In the genomic region with DNA sequence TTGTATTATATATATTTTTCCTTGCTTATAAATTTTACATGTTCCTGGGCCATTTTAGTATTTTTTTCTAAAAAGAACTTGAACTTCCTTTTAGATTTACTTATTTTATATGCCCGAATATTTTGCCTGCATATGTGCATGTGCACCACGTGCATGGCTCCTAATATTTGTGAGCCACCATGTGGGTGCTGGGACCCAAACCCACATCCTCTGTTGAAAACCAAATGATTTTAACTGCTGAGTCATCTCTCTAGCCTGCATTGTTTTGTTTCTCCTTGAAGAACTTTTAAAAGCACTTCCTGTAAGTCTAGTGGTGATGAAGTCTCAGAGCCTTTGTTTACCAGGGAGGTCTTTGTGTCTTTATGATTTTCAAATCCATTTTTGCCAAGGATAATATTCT, we compare ENCODE assay signal across 32 mouse cellular contexts.
DNase-seq lines count a peak whose midpoint lies in the region; ATAC-seq and TF ChIP-seq lines count a peak whose summit lies in the region.
"Had no signal": no experiment of that assay in that cellular context is flagged by ENCODE, and none has a peak within 500 bp of the region (broad histone marks: within the 10 kb centered on the region; RNA-seq: fewer than 3 reads in every experiment).

No protein-coding gene starts in this region.

- ATAC-seq in inflammation-experienced regulatory T-cells, adult 6 months: peak; percentile 67
- no peak for ATAC-seq in forebrain, embryonic 11.5 days (replicated peaks; ENCODE audit: low FRiP score)
- ATAC-seq in midbrain, embryonic 14.5 days (ENCODE audit: low FRiP score, low TSS enrichment): no peak
- ATAC-seq: forebrain, embryonic 15.5 days; intestine, embryonic 15.5 days; Patski had no signal

- H3K4me2 ChIP-seq in forebrain, embryonic 11.5 days (ENCODE audit: low read depth, low read length, severe bottlenecking): no peak overlapping the region
- H3K4me2 ChIP-seq in midbrain, embryonic 14.5 days (ENCODE audit: low read length): no peak overlapping the region
- H3K4me2 ChIP-seq: forebrain, embryonic 15.5 days; heart, embryonic 13.5 days; hindbrain, embryonic 14.5 days; intestine, embryonic 15.5 days; limb, embryonic 12.5 days; liver, embryonic 15.5 days; lung, embryonic 14.5 days; midbrain, embryonic 11.5 days; neural tube, embryonic 13.5 days had no signal

- H3K27ac ChIP-seq in ES-E14 (ENCODE audit: insufficient read depth, low read depth, low read length, poor library complexity, severe bottlenecking): no peak overlapping the region
- H3K27ac ChIP-seq in forebrain, embryonic 11.5 days (ENCODE audit: low read depth, low read length): no peak overlapping the region
- no peak overlapping the region for H3K27ac ChIP-seq in midbrain, embryonic 14.5 days (replicated peaks; ENCODE audit: low read depth, low read length)
- H3K27ac ChIP-seq: forebrain, embryonic 15.5 days; gastrocnemius, adult 2 months; heart, adult 2 months; heart, embryonic 13.5 days; hindbrain, embryonic 14.5 days; intestine, embryonic 15.5 days; kidney, postnatal 0 days; limb, embryonic 12.5 days; liver, embryonic 15.5 days; neural tube, embryonic 13.5 days; stomach, postnatal 0 days had no signal

- no peaks in the 10 kb centered on the region for H3K9me3 ChIP-seq in ES-E14 (ENCODE audit: control insufficient read depth, insufficient read depth, low read depth, low read length)
- no peaks in the 10 kb centered on the region for H3K9me3 ChIP-seq in forebrain, embryonic 11.5 days (ENCODE audit: control insufficient read depth, low read length)
- H3K9me3 ChIP-seq in midbrain, embryonic 14.5 days (ENCODE audit: control insufficient read depth, low read length): no peaks in the 10 kb centered on the region
- H3K9me3 ChIP-seq: forebrain, embryonic 15.5 days; heart, embryonic 13.5 days; intestine, embryonic 15.5 days; limb, embryonic 12.5 days; liver, embryonic 15.5 days had no signal

- H3K4me3 ChIP-seq in C2C12 (ENCODE audit: insufficient read depth, poor library complexity, severe bottlenecking) (no peak overlapping the region), ES-E14 (ENCODE audit: insufficient read depth in 1 of 2, low read depth in 1 of 2, low read length in 2 of 2, poor library complexity in 1 of 2, severe bottlenecking in 1 of 2) (no peak overlapping the region)
- no peak overlapping the region for H3K4me3 ChIP-seq in forebrain, embryonic 11.5 days (ENCODE audit: low read depth, low read length)
- H3K4me3 ChIP-seq in midbrain, embryonic 14.5 days (replicated peaks; ENCODE audit: low read depth, low read length): no peak overlapping the region
- H3K4me3 ChIP-seq: forebrain, embryonic 15.5 days; gastrocnemius, adult 2 months; heart, adult 2 months; heart, embryonic 13.5 days; intestine, embryonic 15.5 days; limb, embryonic 12.5 days; liver, embryonic 15.5 days; neural tube, embryonic 13.5 days had no signal

- H3K79me2 ChIP-seq in C2C12 (ENCODE audit: control insufficient read depth, insufficient read depth): no peaks in the 10 kb centered on the region

- H3K36me3 ChIP-seq in C2C12 (ENCODE audit: control insufficient read depth, insufficient read depth) (no peaks in the 10 kb centered on the region), ES-E14 (ENCODE audit: control insufficient read depth, insufficient read depth, low read length, poor library complexity, severe bottlenecking) (no peaks in the 10 kb centered on the region)
- no peaks in the 10 kb centered on the region for H3K36me3 ChIP-seq in forebrain, embryonic 11.5 days (ENCODE audit: control insufficient read depth, insufficient read depth, low read length)
- no peaks in the 10 kb centered on the region for H3K36me3 ChIP-seq in midbrain, embryonic 14.5 days (ENCODE audit: control insufficient read depth, insufficient read depth, low read length)
- H3K36me3 ChIP-seq: forebrain, embryonic 15.5 days; G1E; heart, embryonic 13.5 days; intestine, embryonic 15.5 days; limb, embryonic 12.5 days; liver, embryonic 15.5 days; neural tube, embryonic 13.5 days had no signal

- 92% methylated on average over 2 of the region's 2 CpGs for WGBS in forebrain, embryonic 11.5 days
- 94% methylated on average over 2 of the region's 2 CpGs for WGBS in midbrain, embryonic 14.5 days

- H3K27me3 ChIP-seq in C2C12 (ENCODE audit: control insufficient read depth, insufficient read depth, insufficient read length): no peaks in the 10 kb centered on the region
- no peaks in the 10 kb centered on the region for H3K27me3 ChIP-seq in forebrain, embryonic 11.5 days (ENCODE audit: control insufficient read depth, insufficient read depth, low read length)
- no peaks in the 10 kb centered on the region for H3K27me3 ChIP-seq in midbrain, embryonic 14.5 days (ENCODE audit: control insufficient read depth, insufficient read depth, low read length)
- H3K27me3 ChIP-seq: forebrain, embryonic 15.5 days; heart, embryonic 13.5 days; intestine, embryonic 15.5 days; limb, embryonic 12.5 days; liver, embryonic 15.5 days; neural tube, embryonic 13.5 days; Patski had no signal

- DNase-seq in 3T3-L1 (ENCODE audit: low read depth, low spot score): peak; percentile 31
- no peak for DNase-seq in ES-E14 (ENCODE audit: low read depth, low spot score)
- no peak for DNase-seq in forebrain, embryonic 11.5 days (ENCODE audit: low spot score)
- DNase-seq in adrenal gland, postnatal 25 days: no peak
- DNase-seq in midbrain, embryonic 14.5 days: no peak
- DNase-seq in left cerebral cortex, postnatal 14 days (ENCODE audit: low spot score in 2 of 2): no peak
- DNase-seq: adrenal gland, postnatal 36 days; cerebellum, adult 18-20 months; cerebellum, postnatal 14 days; gastrocnemius, adult 2 months; heart, adult 2 months; heart, postnatal 10 days; kidney, adult 8-10 months; kidney, postnatal 4 days; layer of hippocampus, postnatal 36 days; lung, embryonic 14.5 days; right cerebral cortex, postnatal 4 days; thymus, adult 18-20 months had no signal

- intact Hi-C loops in left cerebral cortex, postnatal 14 days (cut with DNase I): no loop called here

- H3ac ChIP-seq in C2C12 (ENCODE audit: control insufficient read depth, insufficient read length, low read depth): no peak overlapping the region

- in situ Hi-C loops in ES-E14 (cut with MboI; ENCODE audit: low sequenced_read_pairs in 2 of 2, unreplicated experiment in 2 of 2): no loop called here

- no peak overlapping the region for H3K9ac ChIP-seq in ES-E14 (ENCODE audit: insufficient read depth, low read depth, low read length, poor library complexity, severe bottlenecking)
- H3K9ac ChIP-seq in forebrain, embryonic 11.5 days (ENCODE audit: low read length): no peak overlapping the region
- no peak overlapping the region for H3K9ac ChIP-seq in midbrain, embryonic 14.5 days (replicated peaks; ENCODE audit: low read length)
- H3K9ac ChIP-seq: forebrain, embryonic 15.5 days; heart, embryonic 13.5 days; hindbrain, embryonic 14.5 days; intestine, embryonic 15.5 days; limb, embryonic 12.5 days; liver, embryonic 15.5 days; lung, embryonic 14.5 days; neural tube, embryonic 13.5 days had no signal

- TF ChIP-seq CTCF in C2C12 (IDR thresholded peaks at IDR 0.05; ENCODE audit: control insufficient read depth, insufficient read depth, insufficient read length): no peak

- H3K4me1 ChIP-seq in ES-E14 (ENCODE audit: control insufficient read depth in 2 of 2, insufficient read depth in 2 of 2, low read length in 2 of 2, poor library complexity in 1 of 2): no peaks in the 10 kb centered on the region
- no peaks in the 10 kb centered on the region for H3K4me1 ChIP-seq in forebrain, embryonic 11.5 days (replicated peaks; ENCODE audit: control insufficient read depth, insufficient read depth, low read length)
- no peaks in the 10 kb centered on the region for H3K4me1 ChIP-seq in midbrain, embryonic 14.5 days (ENCODE audit: control insufficient read depth, insufficient read depth, low read length)
- H3K4me1 ChIP-seq: forebrain, embryonic 15.5 days; heart, embryonic 13.5 days; intestine, embryonic 15.5 days; limb, embryonic 12.5 days; liver, embryonic 15.5 days; neural tube, embryonic 13.5 days had no signal

- no peaks in the 10 kb centered on the region for H3K79me3 ChIP-seq in C2C12 (ENCODE audit: low read depth)

TF ChIP-seq in C2C12, 6 proteins besides CTCF, POLR2A, EP300 and RAD21:
- TF ChIP-seq MAX (IDR thresholded peaks at IDR 0.05): peak; percentile 67
- no peak for TF ChIP-seq USF1 (IDR thresholded peaks at IDR 0.05; ENCODE audit: low read depth)
TF ChIP-seq in C2C12: peak in this region for 1.

TF ChIP-seq in ES-E14, 5 proteins besides CTCF, POLR2A, EP300 and RAD21:
- TF ChIP-seq ZC3H11A (IDR thresholded peaks at IDR 0.05; ENCODE audit: borderline replicate concordance, low read depth, low read length) (no peak), MAFK (IDR thresholded peaks at IDR 0.05; ENCODE audit: insufficient read depth, low read depth, low read length) (0 out of 2 replicates have a peak, but pooled peaks have one; percentile 31)
